22 mouse cellular contexts compared by ENCODE assay signal in the genomic region with DNA sequence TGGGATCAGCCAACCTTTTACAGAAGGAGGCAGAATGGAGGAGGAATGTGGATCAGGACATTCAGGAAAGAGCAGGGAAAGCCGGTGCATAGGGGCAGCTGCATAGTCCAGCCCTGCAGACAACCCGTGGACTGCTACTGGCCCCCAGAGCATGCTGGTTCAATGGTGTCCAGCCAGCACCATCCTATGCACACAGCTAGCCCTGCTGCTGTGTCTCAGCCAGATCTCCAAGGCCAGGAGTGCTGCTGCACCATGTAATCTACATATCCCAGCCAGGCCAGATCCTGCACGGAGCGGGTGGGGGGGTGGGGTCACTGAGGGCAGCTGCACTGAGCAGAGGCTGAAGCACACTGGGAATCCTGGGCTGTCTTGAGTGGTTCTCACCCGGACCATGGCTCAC.
DNase-seq lines count a peak whose midpoint lies in the region; ATAC-seq lines count a peak whose summit lies in the region.
"Had no signal": no experiment of that assay in that cellular context is flagged by ENCODE, and none has a peak within 500 bp of the region (broad histone marks: within the 10 kb centered on the region; RNA-seq: fewer than 3 reads in every experiment).

No protein-coding gene starts in this region.

- H3K9ac ChIP-seq in midbrain, embryonic 15.5 days = no peak overlapping the region
- no peak overlapping the region for H3K9ac ChIP-seq in hindbrain, embryonic 12.5 days
- H3K9ac ChIP-seq: embryonic facial prominence, embryonic 13.5 days; forebrain, embryonic 13.5 days; heart, embryonic 15.5 days had no signal

- 0 out of 2 replicates have a peak, but pooled peaks cover 7% of the 10 kb centered on the region for H3K27me3 ChIP-seq in heart, embryonic 10.5 days (ENCODE audit: insufficient read depth, poor library complexity, severe bottlenecking)
- peaks cover 9% of the 10 kb centered on the region; the same call in 1 of the 2 replicates for H3K27me3 ChIP-seq in midbrain, embryonic 10.5 days (ENCODE audit: low read depth, poor library complexity, severe bottlenecking)
- H3K27me3 ChIP-seq in midbrain, embryonic 15.5 days (replicated peaks) = no peaks in the 10 kb centered on the region
- H3K27me3 ChIP-seq in hindbrain, embryonic 12.5 days = peaks cover 3% of the 10 kb centered on the region; the same call in 1 of the 2 replicates
- H3K27me3 ChIP-seq: forebrain, embryonic 13.5 days; heart, embryonic 15.5 days had no signal

- H3K27ac ChIP-seq in heart, embryonic 10.5 days = peak overlapping the region; percentile 24; the same call in 1 of the 2 replicates
- peak overlapping the region; percentile 70 for H3K27ac ChIP-seq in midbrain, embryonic 10.5 days (replicated peaks)
- H3K27ac ChIP-seq in midbrain, embryonic 15.5 days = no peak overlapping the region
- H3K27ac ChIP-seq in hindbrain, embryonic 12.5 days = no peak overlapping the region
- H3K27ac ChIP-seq: embryonic facial prominence, embryonic 13.5 days; forebrain, embryonic 13.5 days; heart, embryonic 15.5 days; limb, embryonic 10.5 days had no signal

- no peaks in the 10 kb centered on the region for H3K36me3 ChIP-seq in heart, embryonic 10.5 days
- H3K36me3 ChIP-seq in midbrain, embryonic 10.5 days = no peaks in the 10 kb centered on the region
- H3K36me3 ChIP-seq in midbrain, embryonic 15.5 days (replicated peaks) = no peaks in the 10 kb centered on the region
- no peaks in the 10 kb centered on the region for H3K36me3 ChIP-seq in hindbrain, embryonic 12.5 days
- H3K36me3 ChIP-seq: embryonic facial prominence, embryonic 13.5 days; heart, embryonic 15.5 days; limb, embryonic 10.5 days had no signal

- no peak for ATAC-seq in midbrain, embryonic 15.5 days (replicated peaks)
- ATAC-seq in hindbrain, embryonic 12.5 days (ENCODE audit: low FRiP score) = peak; percentile 32; the same call in 1 of the 2 replicates
- ATAC-seq: activated CD4-positive, CD25-positive, alpha-beta regulatory T cell, adult 4 months; forebrain, embryonic 13.5 days had no signal

- DNase-seq in heart, embryonic 10.5 days (ENCODE audit: low spot score) = no peak
- DNase-seq in heart, adult 8-10 months (ENCODE audit: low spot score) = no peak
- DNase-seq in midbrain, embryonic 10.5 days (ENCODE audit: low spot score) = peak; percentile 27
- peak; percentile 19 for DNase-seq in ZHBTc4 (ENCODE audit: low read depth, low spot score)
- no peak for DNase-seq in Muller cell, postnatal 12 days (ENCODE audit: inconsistent ontology term)
- DNase-seq in frontal cortex, postnatal 25 days (ENCODE audit: low spot score in 2 of 2) = no peak
- DNase-seq: adrenal gland, adult 8-10 months; gastrocnemius, postnatal 10 days; heart, postnatal 4 days; kidney, adult 8-10 months; kidney, postnatal 10 days; liver; lung, postnatal 4 days; right cerebral cortex, postnatal 14 days had no signal

- 15% methylated on average over 5 of the region's 5 CpGs for WGBS in heart, embryonic 10.5 days
- 24% methylated on average over 5 of the region's 5 CpGs for whole genome bisulfite sequencing in midbrain, embryonic 10.5 days
- 17% methylated on average over 5 of the region's 5 CpGs for WGBS in midbrain, embryonic 15.5 days
- WGBS in hindbrain, embryonic 12.5 days = 17% methylated on average over 5 of the region's 5 CpGs

- peaks cover 16% of the 10 kb centered on the region for H3K4me1 ChIP-seq in heart, embryonic 10.5 days
- H3K4me1 ChIP-seq in midbrain, embryonic 10.5 days = peaks cover 19% of the 10 kb centered on the region
- peaks cover 15% of the 10 kb centered on the region; the same call in 1 of the 2 replicates for H3K4me1 ChIP-seq in midbrain, embryonic 15.5 days
- peaks cover 12% of the 10 kb centered on the region for H3K4me1 ChIP-seq in hindbrain, embryonic 12.5 days
- H3K4me1 ChIP-seq: heart, embryonic 15.5 days had no signal

- H3K4me2 ChIP-seq in midbrain, embryonic 15.5 days = no peak overlapping the region
- no peak overlapping the region for H3K4me2 ChIP-seq in hindbrain, embryonic 12.5 days (replicated peaks)
- H3K4me2 ChIP-seq: embryonic facial prominence, embryonic 13.5 days; forebrain, embryonic 13.5 days; heart, embryonic 15.5 days had no signal

- H3K4me3 ChIP-seq in heart, embryonic 10.5 days = no peak overlapping the region
- H3K4me3 ChIP-seq in midbrain, embryonic 10.5 days = no peak overlapping the region
- no peak overlapping the region for H3K4me3 ChIP-seq in midbrain, embryonic 15.5 days
- H3K4me3 ChIP-seq in hindbrain, embryonic 12.5 days = no peak overlapping the region
- H3K4me3 ChIP-seq: embryonic facial prominence, embryonic 13.5 days; erythroblast, embryonic 14.5 days; forebrain, embryonic 13.5 days; heart, embryonic 15.5 days; limb, embryonic 10.5 days had no signal

- no peaks in the 10 kb centered on the region for H3K9me3 ChIP-seq in heart, embryonic 10.5 days
- no peaks in the 10 kb centered on the region for H3K9me3 ChIP-seq in midbrain, embryonic 10.5 days (replicated peaks)
- H3K9me3 ChIP-seq in midbrain, embryonic 15.5 days = no peaks in the 10 kb centered on the region
- H3K9me3 ChIP-seq in hindbrain, embryonic 12.5 days (replicated peaks) = no peaks in the 10 kb centered on the region
- H3K9me3 ChIP-seq: embryonic facial prominence, embryonic 13.5 days; forebrain, embryonic 13.5 days; heart, embryonic 15.5 days; limb, embryonic 10.5 days had no signal

Comparison
In these comparisons a context has a peak if more than half of its experiments do, and no peak if none do; other contexts are left out.
1. H3K27ac ChIP-seq: peak in heart, embryonic 10.5 days (single experiment) and midbrain, embryonic 10.5 days (single experiment); none in midbrain, embryonic 15.5 days (single experiment) and hindbrain, embryonic 12.5 days (single experiment).
2. DNase-seq: peak in midbrain, embryonic 10.5 days (single experiment) and ZHBTc4 (single experiment); none in heart, embryonic 10.5 days (single experiment), heart, adult 8-10 months (single experiment), Muller cell, postnatal 12 days (single experiment) and frontal cortex, postnatal 25 days (0 of 2).